Mouse (Mus musculus) forebrain, embryonic 14.5 days (tissue): ENCODE results near the gene Smyd1. TPM values are rescaled to one million over a fixed set of nuclear protein-coding genes. Genes with fewer than 3 reads are reported as not detected.
A peak's percentile ranks its signal among the peaks of the same experiment; 100 is the strongest.

ENCODE experiments used
- ATAC-seq: fragments of 200-750 bp; cut with Nextera tagmentation; 2 replicates; pipeline ENCODE4 v1.8.0; 2017; ENCODE audit warnings: mild to moderate bottlenecking, moderate library complexity
- DNase-seq: peaks from one replicate; pipeline ENCODE4 v3.0.0-alpha.2; 2015; ENCODE audit warnings: low spot score
- H3K27ac ChIP-seq: fragments of 300-500 bp; sonication (generic); 2 replicates; pipeline ENCODE4 v1.5.1; 2014; ENCODE audit warnings: low read depth, mild to moderate bottlenecking, control low read depth, low read length, moderate library complexity
- H3K27me3 ChIP-seq: fragments of 300-500 bp; sonication (generic); replicated peaks from 2 replicates; pipeline ENCODE4 v1.6.1; 2014; ENCODE audit warnings: low read length, control low read depth, mixed read lengths; ENCODE audit not compliant: control insufficient read depth, insufficient read depth
- H3K36me3 ChIP-seq: fragments of 300-500 bp; sonication (generic); 2 replicates; pipeline ENCODE4 v1.6.1; 2014; ENCODE audit warnings: low read length, control low read depth; ENCODE audit not compliant: control insufficient read depth, insufficient read depth
- H3K4me1 ChIP-seq: fragments of 300-500 bp; sonication (generic); 2 replicates; pipeline ENCODE4 v1.6.1; 2014; ENCODE audit warnings: antibody characterized with exemption, low read length, control low read depth; ENCODE audit not compliant: control insufficient read depth, insufficient read depth
- H3K4me2 ChIP-seq: fragments of 300-500 bp; sonication (generic); 2 replicates; pipeline ENCODE4 v1.6.1; 2014; ENCODE audit warnings: mild to moderate bottlenecking, control low read depth, low read length
- H3K4me3 ChIP-seq: fragments of 300-500 bp; sonication (generic); 2 replicates; pipeline ENCODE4 v1.5.1; 2014; ENCODE audit warnings: low read depth, low read length, control low read depth
- H3K9ac ChIP-seq: fragments of 300-500 bp; sonication (generic); 2 replicates; pipeline ENCODE4 v1.6.1; 2014; ENCODE audit warnings: mild to moderate bottlenecking, low read length, control low read depth, moderate library complexity
- H3K9me3 ChIP-seq: fragments of 300-500 bp; sonication (generic); replicated peaks from 2 replicates; pipeline ENCODE4 v1.6.1; 2016; ENCODE audit warnings: low read length, control low read depth, mixed read lengths; ENCODE audit not compliant: control insufficient read depth
- whole genome bisulfite sequencing: fragments of 180-500 bp; shearing (Covaris S2); extraction: QIAGEN DNeasy Blood & Tissue Kit; methylation state at CpG from one replicate; pipeline ENCODE4 v1.1.7; 2014; 5-methylcytosine and 5-hydroxymethylcytosine counted together
- polyA plus RNA-seq: library from polyadenylated mRNA; unstranded; fragments of >200 nt; fragmentation: Nextera tagmentation; extraction: Ambion mirVana; gene quantifications from 2 replicates; pipeline ENCODE4 v1.2.1, GENCODE M21; 2014

The Smyd1 gene
- polyA plus RNA-seq, 1 experiment from 2014 or later, result 0.08 TPM

- DNase-seq (no peak), ATAC-seq (no peak)
- Histone ChIP-seq H3K4me2 (no peak overlapping the region), H3K4me1 (no peaks in the 10 kb centered on the region), H3K27me3 (no peaks in the 10 kb centered on the region), H3K4me3 (no peak overlapping the region), H3K36me3 (no peaks in the 10 kb centered on the region), H3K9ac (no peak overlapping the region), H3K9me3 (no peaks in the 10 kb centered on the region), H3K27ac (no peak overlapping the region)
- 93% methylated on average over 4 of the region's 4 CpGs for WGBS
These were observed 100.5 kb downstream of the Smyd1 start for GRCm38 (mm10) chr6:71221501-71221900.

GRCm38 (mm10) chr6:71212471-71212870 is 109.6 kb downstream of the Smyd1 start:
- no peak overlapping the region for H3K4me2 ChIP-seq
- WGBS, result 96% methylated on average over 3 of the region's 3 CpGs

GRCm38 (mm10) chr6:71211917-71212316 is 110.1 kb downstream of the Smyd1 start:
- no peaks in the 10 kb centered on the region for H3K4me1 ChIP-seq
- H3K9ac ChIP-seq, result no peak overlapping the region
- H3K4me2 ChIP-seq, result no peak overlapping the region
- ATAC-seq (no peak), DNase-seq (peak; percentile 6)
- WGBS, result 58% methylated on average over 7 of the region's 7 CpGs
- no peaks in the 10 kb centered on the region for H3K27me3 ChIP-seq
- no peaks in the 10 kb centered on the region for H3K9me3 ChIP-seq
- no peak overlapping the region for H3K27ac ChIP-seq
- no peaks in the 10 kb centered on the region for H3K36me3 ChIP-seq
- no peak overlapping the region for H3K4me3 ChIP-seq

More at GRCm38 (mm10) chr6:71212471-71212870, 109.6 kb downstream of the Smyd1 start:
- no peaks in the 10 kb centered on the region for H3K27me3 ChIP-seq
- H3K9me3 ChIP-seq, result no peaks in the 10 kb centered on the region
- no peaks in the 10 kb centered on the region for H3K36me3 ChIP-seq
- no peak overlapping the region for H3K4me3 ChIP-seq
- no peak overlapping the region for H3K9ac ChIP-seq
- ATAC-seq, result no peak
- no peaks in the 10 kb centered on the region for H3K4me1 ChIP-seq
- no peak for DNase-seq
- H3K27ac ChIP-seq, result no peak overlapping the region

GRCm38 (mm10) chr6:71208691-71209090 is 113.3 kb downstream of the Smyd1 start:
- Histone ChIP-seq H3K4me2 (no peak overlapping the region), H3K27me3 (no peaks in the 10 kb centered on the region), H3K9me3 (no peaks in the 10 kb centered on the region), H3K4me3 (no peak overlapping the region), H3K9ac (no peak overlapping the region), H3K36me3 (no peaks in the 10 kb centered on the region), H3K27ac (no peak overlapping the region), H3K4me1 (no peaks in the 10 kb centered on the region)
- no peak for DNase-seq
- no peak for ATAC-seq
- 76% methylated on average over 2 of the region's 2 CpGs for WGBS

- H3K4me3 ChIP-seq, result no peak overlapping the region
- no peak for ATAC-seq
These were observed 117.9 kb downstream of the Smyd1 start for GRCm38 (mm10) chr6:71204166-71204565.

GRCm38 (mm10) chr6:71203674-71204073 is 118.4 kb downstream of the Smyd1 start:
- H3K27me3 ChIP-seq, result no peaks in the 10 kb centered on the region
- no peak overlapping the region for H3K4me2 ChIP-seq
- no peaks in the 10 kb centered on the region for H3K4me1 ChIP-seq
- 86% methylated on average over 5 of the region's 5 CpGs for WGBS
- H3K4me3 ChIP-seq, result no peak overlapping the region
- DNase-seq, result no peak
- no peaks in the 10 kb centered on the region for H3K9me3 ChIP-seq
- no peak for ATAC-seq
- H3K27ac ChIP-seq, result no peak overlapping the region
- no peak overlapping the region for H3K9ac ChIP-seq
- H3K36me3 ChIP-seq, result no peaks in the 10 kb centered on the region

More at GRCm38 (mm10) chr6:71204166-71204565, 117.9 kb downstream of the Smyd1 start:
- Histone ChIP-seq H3K27ac (no peak overlapping the region), H3K4me1 (no peaks in the 10 kb centered on the region), H3K9ac (no peak overlapping the region), H3K9me3 (no peaks in the 10 kb centered on the region), H3K27me3 (no peaks in the 10 kb centered on the region), H3K4me2 (no peak overlapping the region), H3K36me3 (no peaks in the 10 kb centered on the region)
- no peak for DNase-seq
- WGBS, result 97% methylated on average over 8 of the region's 8 CpGs

GRCm38 (mm10) chr6:71201925-71202324 is 120.1 kb downstream of the Smyd1 start:
- Histone ChIP-seq H3K4me3 (no peak overlapping the region), H3K36me3 (no peaks in the 10 kb centered on the region), H3K4me2 (no peak overlapping the region), H3K9ac (no peak overlapping the region), H3K4me1 (no peaks in the 10 kb centered on the region), H3K27ac (no peak overlapping the region), H3K9me3 (no peaks in the 10 kb centered on the region), H3K27me3 (no peaks in the 10 kb centered on the region)
- DNase-seq (no peak), ATAC-seq (no peak)
- 51% methylated on average over 5 of the region's 5 CpGs for WGBS

- H3K9ac ChIP-seq, result no peak within 1 kb of the TSS
- H3K4me3 ChIP-seq, result no peak within 1 kb of the TSS
- H3K9me3 ChIP-seq, result no peaks in the 10 kb centered on the region
- no peaks in the 10 kb centered on the region for H3K27me3 ChIP-seq
- DNase-seq, result no peak
- no peak for ATAC-seq
- no peaks in the 10 kb centered on the region for H3K4me1 ChIP-seq
- no peaks in the 10 kb centered on the region for H3K36me3 ChIP-seq
- no peak within 1 kb of the TSS for H3K27ac ChIP-seq
- WGBS, result 92% methylated on average over 4 of the region's 4 CpGs
- no peak within 1 kb of the TSS for H3K4me2 ChIP-seq
These were observed 122.4 kb downstream of the Smyd1 start, which contains the start of gene Fabp1 for GRCm38 (mm10) chr6:71199612-71200011. TSS of gene Fabp1 (plus strand) at chr6:71199827.

- Histone ChIP-seq H3K27me3 (no peaks in the 10 kb centered on the region), H3K27ac (no peak overlapping the region), H3K9ac (no peak overlapping the region), H3K9me3 (no peaks in the 10 kb centered on the region), H3K4me2 (no peak overlapping the region), H3K4me3 (no peak overlapping the region), H3K4me1 (no peaks in the 10 kb centered on the region), H3K36me3 (no peaks in the 10 kb centered on the region)
- DNase-seq (no peak), ATAC-seq (no peak)
- 88% methylated on average over 13 of the region's 13 CpGs for WGBS
These were observed 124.1 kb downstream of the Smyd1 start for GRCm38 (mm10) chr6:71197636-71198535.
